Mouse (Mus musculus) lung, embryonic 15.5 days (tissue): ENCODE measurements around the gene 2410137M14Rik. TPM values are rescaled to one million over a fixed set of nuclear protein-coding genes. Genes with fewer than 3 reads are reported as not detected.
A peak's percentile ranks its signal among the peaks of the same experiment; 100 is the strongest.

ENCODE experiments used
- ATAC-seq: fragments of 200-750 bp; cut with Nextera tagmentation; 2 replicates; pipeline ENCODE4 v1.8.0; 2017; ENCODE audit warnings: moderate number of reproducible peaks, borderline replicate concordance; ENCODE audit not compliant: low FRiP score, low TSS enrichment; ENCODE audit errors: extremely low read depth
- H3K27ac ChIP-seq: fragments of 300-500 bp; sonication (generic); 2 replicates; pipeline ENCODE4 v1.5.1; 2015; ENCODE audit warnings: moderate library complexity, mild to moderate bottlenecking, inconsistent platforms
- H3K27me3 ChIP-seq: fragments of 300-500 bp; sonication (generic); 2 replicates; pipeline ENCODE4 v1.6.1; 2015; ENCODE audit warnings: inconsistent platforms
- H3K36me3 ChIP-seq: fragments of 300-500 bp; sonication (generic); 2 replicates; pipeline ENCODE4 v1.6.1; 2015; ENCODE audit warnings: inconsistent platforms
- H3K4me1 ChIP-seq: fragments of 300-500 bp; sonication (generic); 2 replicates; pipeline ENCODE4 v1.6.1; 2015; ENCODE audit warnings: inconsistent platforms
- H3K4me2 ChIP-seq: fragments of 300-500 bp; sonication (generic); 2 replicates; pipeline ENCODE4 v1.6.1; 2015; ENCODE audit warnings: inconsistent platforms, mild to moderate bottlenecking, moderate library complexity
- H3K4me3 ChIP-seq: fragments of 300-500 bp; sonication (generic); 2 replicates; pipeline ENCODE4 v1.5.1; 2015; ENCODE audit warnings: mild to moderate bottlenecking, inconsistent platforms
- H3K9ac ChIP-seq: fragments of 300-500 bp; sonication (generic); 2 replicates; pipeline ENCODE4 v1.6.1; 2015; ENCODE audit warnings: inconsistent platforms
- H3K9me3 ChIP-seq: fragments of 300-500 bp; sonication (generic); 2 replicates; pipeline ENCODE4 v1.6.1; 2016; ENCODE audit warnings: inconsistent platforms
- WGBS: fragments of 180-500 bp; shearing (Covaris S2); methylation state at CpG from one replicate; pipeline ENCODE4 v1.1.7; 2015; 5-methylcytosine and 5-hydroxymethylcytosine counted together
- polyA plus RNA-seq: library from polyadenylated mRNA; unstranded; fragments of >200 nt; fragmentation: Nextera tagmentation; extraction: Ambion mirVana; gene quantifications from 2 replicates; pipeline ENCODE4 v1.2.1, GENCODE M21; 2015

The 2410137M14Rik gene
- polyA plus RNA-seq, 1 experiment from 2014 or later: not detected

DNA sequence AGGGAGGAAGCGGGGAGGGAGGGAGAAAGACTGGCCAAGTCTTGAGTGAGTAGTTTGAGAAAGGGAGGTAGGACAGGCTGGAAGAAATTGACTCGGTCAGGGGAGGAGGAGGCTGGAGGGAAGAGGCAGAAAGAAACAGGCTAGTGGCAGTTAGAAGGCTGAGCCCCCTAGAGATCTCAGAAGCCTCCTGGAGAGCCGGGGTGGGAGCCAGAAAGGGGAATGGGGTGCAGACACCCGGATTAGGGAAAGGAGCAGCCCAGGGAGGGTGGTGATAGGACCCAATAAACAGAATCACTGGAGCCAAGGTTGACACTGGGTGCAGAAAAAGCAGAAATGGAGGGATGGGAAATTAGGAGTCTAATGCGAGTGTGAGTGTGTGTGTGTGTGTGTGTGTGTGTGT, 37.3 kb downstream of the 2410137M14Rik start:
- Histone ChIP-seq H3K9me3 (no peaks in the 10 kb centered on the region), H3K27me3 (peaks cover 65% of the 10 kb centered on the region), H3K4me2 (peak overlapping the region; percentile 83), H3K36me3 (peaks cover 4% of the 10 kb centered on the region; the same call in 1 of the 2 replicates), H3K27ac (no peak overlapping the region), H3K4me1 (peaks cover 17% of the 10 kb centered on the region), H3K4me3 (peak overlapping the region; percentile 40), H3K9ac (no peak overlapping the region)
- no peak for ATAC-seq
- WGBS: 14% methylated on average over 5 of the region's 5 CpGs

DNA sequence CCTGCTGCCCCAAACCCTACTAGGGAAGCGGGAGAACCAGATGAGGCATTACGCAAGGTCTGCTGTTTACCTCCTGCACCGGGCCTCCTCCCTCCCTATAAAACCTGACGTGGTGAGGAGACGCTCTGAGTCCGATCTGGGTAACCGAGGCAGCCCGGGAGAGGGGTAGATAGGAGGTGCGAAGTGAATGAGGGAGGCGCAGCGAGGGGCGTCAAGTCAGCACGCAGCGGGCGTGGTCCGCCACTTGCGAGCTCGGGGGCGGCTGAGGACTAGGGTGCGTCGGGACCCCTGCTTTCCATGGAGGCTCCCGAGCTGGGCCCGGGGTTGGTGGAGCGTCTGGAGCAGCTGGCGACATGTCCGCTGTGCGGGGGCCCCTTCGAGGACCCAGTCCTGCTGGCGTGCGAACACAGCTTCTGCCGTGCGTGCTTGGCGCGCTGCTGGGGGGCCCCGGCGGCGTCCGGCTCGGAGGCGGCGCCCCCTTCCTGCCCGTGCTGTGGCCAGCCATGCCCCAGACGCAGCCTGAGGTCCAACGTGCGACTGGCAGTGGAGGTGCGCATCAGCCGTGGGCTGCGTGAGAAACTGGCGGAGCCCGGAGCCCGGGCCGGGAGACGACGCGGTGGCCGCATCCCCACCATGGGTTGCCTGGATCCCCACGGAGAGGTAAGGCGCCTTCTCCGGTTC, 38.1 kb downstream of the 2410137M14Rik start, which contains the start of gene Rnf39:
Gene Rnf39, plus strand, starts transcription at position 128 of the 681 bp plus-strand sequence.
- Histone ChIP-seq H3K9me3 (no peaks in the 10 kb centered on the region), H3K27me3 (peaks cover 65% of the 10 kb centered on the region), H3K27ac (no peak within 1 kb of the TSS), H3K9ac (peak within 1 kb of the TSS; percentile 31; the same call in 1 of the 2 replicates), H3K4me1 (peaks cover 17% of the 10 kb centered on the region), H3K4me3 (peak within 1 kb of the TSS; percentile 40), H3K4me2 (peak within 1 kb of the TSS; percentile 83), H3K36me3 (no peaks in the 10 kb centered on the region)
- WGBS: 2% methylated on average over 58 of the region's 59 CpGs
- peak; percentile 55 for ATAC-seq

DNA sequence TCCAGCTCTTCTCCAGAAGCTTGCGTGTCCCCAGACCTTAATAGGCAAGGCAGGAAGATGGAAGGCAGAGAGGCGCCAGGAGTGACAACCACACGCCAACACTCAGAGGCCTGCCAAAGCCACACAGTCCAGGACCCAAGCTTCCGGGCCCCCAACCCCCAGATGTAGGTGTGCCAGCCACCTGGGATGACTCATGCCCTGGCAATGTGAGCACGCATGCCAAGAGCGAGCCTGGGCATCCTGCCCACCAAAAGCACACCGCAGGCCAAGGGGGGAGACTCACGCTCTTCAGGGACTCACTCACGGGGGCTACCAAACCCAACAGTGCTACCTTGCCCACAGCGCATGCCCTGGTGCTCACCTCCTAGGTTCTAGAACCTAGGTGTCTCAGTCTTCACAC, 38.6 kb downstream of the 2410137M14Rik start:
- Histone ChIP-seq H3K4me3 (peak overlapping the region; percentile 40), H3K36me3 (no peaks in the 10 kb centered on the region), H3K9ac (no peak overlapping the region), H3K27me3 (peaks cover 65% of the 10 kb centered on the region), H3K4me1 (peaks cover 17% of the 10 kb centered on the region), H3K27ac (no peak overlapping the region), H3K9me3 (no peaks in the 10 kb centered on the region), H3K4me2 (peak overlapping the region; percentile 83)
- 36% methylated on average over 10 of the region's 10 CpGs for WGBS
- ATAC-seq: peak; percentile 86

DNA sequence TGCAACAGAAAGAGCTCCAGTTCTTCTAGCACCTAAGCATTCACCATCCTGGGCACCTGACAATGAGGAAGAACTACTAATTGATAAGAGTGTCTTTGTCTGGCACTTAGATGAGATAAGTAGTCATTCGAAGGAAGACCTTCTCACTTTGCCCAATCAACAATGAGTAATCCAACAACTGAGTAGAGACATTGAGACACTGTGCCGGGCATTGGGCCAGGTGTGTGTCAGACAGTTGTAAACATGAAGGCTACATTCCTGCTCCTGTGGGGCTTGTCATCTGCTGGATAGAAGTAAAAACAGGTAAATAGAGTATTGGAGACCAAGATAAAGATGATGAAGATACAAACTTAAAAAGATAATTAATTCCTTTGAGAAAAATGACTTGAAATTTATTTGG, 43.0 kb downstream of the 2410137M14Rik start:
- H3K4me2 ChIP-seq: no peak overlapping the region
- no peaks in the 10 kb centered on the region for H3K36me3 ChIP-seq
- peaks cover 9% of the 10 kb centered on the region for H3K4me1 ChIP-seq
- 65% methylated on average over 2 of the region's 2 CpGs for WGBS
- peaks cover 36% of the 10 kb centered on the region for H3K27me3 ChIP-seq
- H3K27ac ChIP-seq: no peak overlapping the region
- ATAC-seq: no peak
- H3K4me3 ChIP-seq: no peak overlapping the region
- no peaks in the 10 kb centered on the region for H3K9me3 ChIP-seq
- H3K9ac ChIP-seq: no peak overlapping the region

DNA sequence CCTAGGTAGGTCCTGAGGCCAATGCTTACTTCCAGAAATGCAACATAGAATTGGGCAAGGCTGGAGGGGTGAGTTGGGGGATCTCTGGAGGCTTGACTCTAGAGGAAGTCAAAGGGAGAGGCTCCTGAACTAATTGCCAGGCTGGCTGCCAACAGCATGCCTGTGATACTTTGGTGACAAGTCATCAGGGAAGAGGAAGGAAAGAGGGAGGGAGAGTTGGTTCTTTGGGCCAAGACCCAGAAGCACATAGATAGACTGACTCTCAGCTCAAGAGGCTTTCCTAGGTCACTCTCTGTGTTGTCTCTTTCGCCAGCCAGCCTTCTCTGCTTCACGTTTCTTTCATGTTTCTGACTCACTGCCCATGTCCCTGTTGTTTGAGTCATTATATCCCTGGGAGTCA, 49.2 kb downstream of the 2410137M14Rik start:
- Histone ChIP-seq H3K4me1 (0 out of 2 replicates have a peak, but pooled peaks cover 3% of the 10 kb centered on the region), H3K9me3 (no peaks in the 10 kb centered on the region), H3K4me3 (no peak overlapping the region), H3K27ac (no peak overlapping the region), H3K36me3 (no peaks in the 10 kb centered on the region), H3K27me3 (peaks cover 9% of the 10 kb centered on the region; the same call in 1 of the 2 replicates), H3K9ac (no peak overlapping the region), H3K4me2 (no peak overlapping the region)
- no peak for ATAC-seq
- WGBS: 48% methylated on average over 2 of the region's 2 CpGs

DNA sequence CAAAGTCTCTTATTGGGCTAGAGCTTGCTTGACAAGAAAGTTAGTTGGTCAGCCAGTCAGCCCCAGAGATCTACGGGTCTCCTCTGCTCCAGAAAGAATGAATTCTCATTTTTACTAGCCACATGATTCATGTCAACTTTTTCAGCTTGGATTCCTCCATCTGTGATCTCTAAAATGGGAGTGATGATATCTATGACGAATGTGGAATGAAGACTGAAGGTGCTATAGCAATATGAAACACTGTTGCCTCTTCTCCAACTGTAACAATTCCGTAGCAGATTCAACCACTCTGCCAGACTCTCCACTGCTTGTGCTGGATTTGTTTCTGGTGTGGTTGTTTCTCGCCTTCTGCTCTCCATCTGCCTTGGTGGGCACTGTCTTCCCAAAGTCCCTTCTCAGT, 49.9 kb downstream of the 2410137M14Rik start:
- peaks cover 5% of the 10 kb centered on the region; the same call in 1 of the 2 replicates for H3K27me3 ChIP-seq
- no peak overlapping the region for H3K4me3 ChIP-seq
- H3K4me1 ChIP-seq: 0 out of 2 replicates have a peak, but pooled peaks cover 3% of the 10 kb centered on the region
- no peak for ATAC-seq
- no peaks in the 10 kb centered on the region for H3K9me3 ChIP-seq
- WGBS: 77% methylated on average over 4 of the region's 4 CpGs
- H3K9ac ChIP-seq: no peak overlapping the region
- no peaks in the 10 kb centered on the region for H3K36me3 ChIP-seq
- no peak overlapping the region for H3K27ac ChIP-seq
- no peak overlapping the region for H3K4me2 ChIP-seq

DNA sequence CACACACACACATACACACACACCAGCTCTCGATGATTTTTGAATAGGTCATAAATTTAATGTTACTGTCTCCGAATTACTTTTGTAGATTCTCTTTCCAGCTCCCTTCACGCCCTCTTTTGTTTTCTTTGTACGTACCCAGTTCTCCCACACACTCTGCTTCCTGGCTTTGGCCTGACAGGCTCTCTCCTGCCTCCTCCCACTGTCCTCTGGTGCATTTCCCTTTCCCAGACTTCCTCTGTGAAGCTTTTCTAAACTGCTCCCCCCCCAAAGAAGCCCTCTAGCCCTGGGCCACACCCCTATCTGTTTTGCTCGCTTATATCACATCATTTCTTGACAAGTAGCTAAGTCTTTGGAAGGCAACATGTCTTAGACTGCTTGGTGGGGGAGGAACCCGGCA, 50.8 kb downstream of the 2410137M14Rik start:
- H3K9ac ChIP-seq: no peak overlapping the region
- H3K9me3 ChIP-seq: no peaks in the 10 kb centered on the region
- H3K4me1 ChIP-seq: 0 out of 2 replicates have a peak, but pooled peaks cover 3% of the 10 kb centered on the region
- no peak for ATAC-seq
- no peaks in the 10 kb centered on the region for H3K36me3 ChIP-seq
- H3K4me3 ChIP-seq: no peak overlapping the region
- 64% methylated on average over 6 of the region's 6 CpGs for WGBS
- H3K4me2 ChIP-seq: no peak overlapping the region
- H3K27ac ChIP-seq: no peak overlapping the region
- H3K27me3 ChIP-seq: peaks cover 5% of the 10 kb centered on the region; the same call in 1 of the 2 replicates

DNA sequence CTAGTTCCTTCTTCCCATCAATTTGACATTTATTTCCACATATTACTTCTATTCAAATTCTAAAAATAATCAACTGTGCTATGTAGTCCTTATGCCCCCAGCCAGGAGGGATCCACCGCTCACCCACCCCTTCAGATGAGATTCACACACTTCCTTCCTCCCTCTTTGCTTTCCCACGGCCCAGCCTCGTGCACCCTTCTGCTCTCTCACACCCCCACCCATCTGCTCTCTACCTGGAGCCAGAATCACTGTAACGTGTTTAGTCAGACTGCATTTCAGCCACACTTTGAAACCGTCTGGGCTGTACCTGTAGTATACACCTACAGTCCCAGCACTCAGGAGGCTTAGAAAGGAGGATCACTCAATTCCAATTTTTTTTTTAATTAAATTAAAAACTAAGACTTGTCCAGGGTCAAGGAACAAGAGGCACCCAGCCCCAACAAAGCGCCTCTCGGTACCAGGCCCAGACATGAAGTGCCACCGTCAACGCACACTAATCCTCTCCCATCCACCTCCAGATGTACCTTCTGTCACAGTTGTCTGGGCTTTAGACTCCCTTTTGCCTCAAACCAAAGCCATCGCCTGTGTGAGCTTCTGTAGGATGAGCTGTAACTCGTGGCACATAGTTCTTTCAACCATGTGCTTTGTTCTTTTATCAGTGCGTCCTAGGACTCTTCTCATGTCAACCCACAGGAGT, 51.7 kb downstream of the 2410137M14Rik start:
- no peak for ATAC-seq
- no peaks in the 10 kb centered on the region for H3K36me3 ChIP-seq
- H3K4me3 ChIP-seq: no peak overlapping the region
- H3K9ac ChIP-seq: no peak overlapping the region
- 0 out of 2 replicates have a peak, but pooled peaks cover 3% of the 10 kb centered on the region for H3K4me1 ChIP-seq
- no peak overlapping the region for H3K4me2 ChIP-seq
- 67% methylated on average over 12 of the region's 12 CpGs for WGBS
- H3K27ac ChIP-seq: no peak overlapping the region
- H3K9me3 ChIP-seq: no peaks in the 10 kb centered on the region
- peaks cover 4% of the 10 kb centered on the region; the same call in 1 of the 2 replicates for H3K27me3 ChIP-seq

Other genes starting within 250 kb of the 2410137M14Rik start
- gene H2-M10.5, start 208.3 kb downstream of the 2410137M14Rik start, polyA plus RNA-seq: not detected in 2 replicates
- not detected in 2 replicates for gene H2-M10.6, start 169.1 kb downstream of the 2410137M14Rik start, polyA plus RNA-seq
- 39.2 and 43.6 TPM in 2 replicates for gene Trim26, start 144.1 kb downstream of the 2410137M14Rik start, polyA plus RNA-seq
- gene Trim15, start 114.0 kb downstream of the 2410137M14Rik start, polyA plus RNA-seq: 0.14 and 0.21 TPM in 2 replicates
- 4.0 and 5.7 TPM in 2 replicates for gene Trim10, start 111.7 kb downstream of the 2410137M14Rik start, polyA plus RNA-seq
- gene Trim40, start 91.1 kb downstream of the 2410137M14Rik start, polyA plus RNA-seq: not detected in 2 replicates
- gene Trim31, start 83.1 kb downstream of the 2410137M14Rik start, polyA plus RNA-seq: 0.09 and 0.16 TPM in 2 replicates
- gene Rnf39, start 38.3 kb downstream of the 2410137M14Rik start, polyA plus RNA-seq: 0.43 and 1.1 TPM in 2 replicates
- 104 and 113 TPM in 2 replicates for gene Ppp1r11, start 29.5 kb downstream of the 2410137M14Rik start, polyA plus RNA-seq
- gene Znrd1, start 22.7 kb downstream of the 2410137M14Rik start, polyA plus RNA-seq: 98.4 and 102 TPM in 2 replicates
- 5.2 and 6.7 TPM in 2 replicates for gene Znrd1as, start 22.6 kb downstream of the 2410137M14Rik start, polyA plus RNA-seq
- 0.40 and 0.48 TPM in 2 replicates for gene H2-M5, start 8.3 kb upstream of the 2410137M14Rik start, polyA plus RNA-seq
- 77.9 and 79.8 TPM in 2 replicates for gene Zfp57, start 19.9 kb upstream of the 2410137M14Rik start, polyA plus RNA-seq
- gene Mog, start 42.2 kb upstream of the 2410137M14Rik start, polyA plus RNA-seq: 0.14 TPM in 1 of 2 replicates, not detected in the other
- gene Gabbr1, start 64.7 kb upstream of the 2410137M14Rik start, polyA plus RNA-seq: 9.4 and 9.7 TPM in 2 replicates
- gene Olfr90, start 107.3 kb upstream of the 2410137M14Rik start, polyA plus RNA-seq: not detected in 2 replicates
- gene Olfr91, start 117.0 kb upstream of the 2410137M14Rik start, polyA plus RNA-seq: not detected in 2 replicates
- not detected in 2 replicates for gene Olfr92, start 138.9 kb upstream of the 2410137M14Rik start, polyA plus RNA-seq
- not detected in 2 replicates for gene Olfr93, start 180.3 kb upstream of the 2410137M14Rik start, polyA plus RNA-seq
- 0.86 TPM in 1 of 2 replicates, not detected in the other for gene Ubd, start 212.7 kb upstream of the 2410137M14Rik start, polyA plus RNA-seq
- not detected in 2 replicates for gene Olfr94, start 219.8 kb upstream of the 2410137M14Rik start, polyA plus RNA-seq
- gene Olfr95, start 231.9 kb upstream of the 2410137M14Rik start, polyA plus RNA-seq: not detected in 2 replicates
- gene Olfr96, start 238.9 kb upstream of the 2410137M14Rik start, polyA plus RNA-seq: not detected in 2 replicates